Mouse (Mus musculus): ENCODE results near the gene Nfyb. TPM values are rescaled to one million over a fixed set of nuclear protein-coding genes. Genes with fewer than 3 reads are reported as not detected.

Gene Nfyb
- polyA plus RNA-seq, 1 experiment from 2014 or later, result 55.0 TPM

- Histone ChIP-seq H3K9me3 (ENCODE audit: control insufficient read depth, low read length) (no peaks in the 10 kb centered on the region), H3K4me1 (ENCODE audit: control insufficient read depth, insufficient read depth, low read length) (peaks cover 16% of the 10 kb centered on the region), H3K27ac (ENCODE audit: low read depth, low read length) (no peak overlapping the region), H3K9ac (ENCODE audit: low read depth, low read length) (no peak overlapping the region), H3K27me3 (ENCODE audit: control insufficient read depth, insufficient read depth, low read length) (no peaks in the 10 kb centered on the region), H3K4me2 (replicated peaks; ENCODE audit: low read depth, low read length) (no peak overlapping the region), H3K4me3 (ENCODE audit: low read length) (no peak overlapping the region), H3K36me3 (ENCODE audit: control insufficient read depth, insufficient read depth, low read length) (peaks cover 82% of the 10 kb centered on the region)
- no peak for ATAC-seq (ENCODE audit: low FRiP score, low TSS enrichment)
- WGBS, result 63% methylated on average over 9 of the region's 9 CpGs
Measured at GRCm38 (mm10) chr10:82757341-82757740, 6.6 kb downstream of the Nfyb start.

GRCm38 (mm10) chr10:82756466-82756865 is 7.5 kb downstream of the Nfyb start:
- Histone ChIP-seq H3K4me1 (ENCODE audit: control insufficient read depth, insufficient read depth, low read length) (peaks cover 8% of the 10 kb centered on the region; the same call in 1 of the 2 replicates), H3K36me3 (ENCODE audit: control insufficient read depth, insufficient read depth, low read length) (peaks cover 89% of the 10 kb centered on the region), H3K4me3 (ENCODE audit: low read length) (no peak overlapping the region), H3K9ac (ENCODE audit: low read depth, low read length) (no peak overlapping the region), H3K9me3 (ENCODE audit: control insufficient read depth, low read length) (no peaks in the 10 kb centered on the region), H3K4me2 (replicated peaks; ENCODE audit: low read depth, low read length) (no peak overlapping the region), H3K27me3 (ENCODE audit: control insufficient read depth, insufficient read depth, low read length) (no peaks in the 10 kb centered on the region), H3K27ac (ENCODE audit: low read depth, low read length) (no peak overlapping the region)
- no peak for ATAC-seq (ENCODE audit: low FRiP score, low TSS enrichment)
- 89% methylated on average over 9 of the region's 9 CpGs for WGBS

- Histone ChIP-seq H3K9ac (ENCODE audit: low read depth, low read length) (no peak overlapping the region), H3K27ac (ENCODE audit: low read depth, low read length) (no peak overlapping the region), H3K4me2 (replicated peaks; ENCODE audit: low read depth, low read length) (no peak overlapping the region), H3K4me1 (ENCODE audit: control insufficient read depth, insufficient read depth, low read length) (no peaks in the 10 kb centered on the region), H3K4me3 (ENCODE audit: low read length) (no peak overlapping the region), H3K9me3 (ENCODE audit: control insufficient read depth, low read length) (no peaks in the 10 kb centered on the region), H3K27me3 (ENCODE audit: control insufficient read depth, insufficient read depth, low read length) (no peaks in the 10 kb centered on the region), H3K36me3 (ENCODE audit: control insufficient read depth, insufficient read depth, low read length) (peaks cover 90% of the 10 kb centered on the region)
- 95% methylated on average over 11 of the region's 11 CpGs for WGBS
- ATAC-seq (ENCODE audit: low FRiP score, low TSS enrichment), result no peak
Measured at GRCm38 (mm10) chr10:82755213-82755890, 8.6 kb downstream of the Nfyb start.

GRCm38 (mm10) chr10:82754642-82755041 is 9.3 kb downstream of the Nfyb start:
- H3K4me1 ChIP-seq (ENCODE audit: control insufficient read depth, insufficient read depth, low read length), result no peaks in the 10 kb centered on the region
- peaks cover 90% of the 10 kb centered on the region for H3K36me3 ChIP-seq (ENCODE audit: control insufficient read depth, insufficient read depth, low read length)
- H3K4me3 ChIP-seq (ENCODE audit: low read length), result no peak overlapping the region
- H3K27ac ChIP-seq (ENCODE audit: low read depth, low read length), result no peak overlapping the region
- ATAC-seq (ENCODE audit: low FRiP score, low TSS enrichment), result no peak
- H3K9ac ChIP-seq (ENCODE audit: low read depth, low read length), result no peak overlapping the region
- no peaks in the 10 kb centered on the region for H3K27me3 ChIP-seq (ENCODE audit: control insufficient read depth, insufficient read depth, low read length)
- no peaks in the 10 kb centered on the region for H3K9me3 ChIP-seq (ENCODE audit: control insufficient read depth, low read length)
- H3K4me2 ChIP-seq (replicated peaks; ENCODE audit: low read depth, low read length), result no peak overlapping the region
- WGBS, result 96% methylated on average over 1 of the region's 1 CpGs

- no peak overlapping the region for H3K4me2 ChIP-seq (replicated peaks; ENCODE audit: low read depth, low read length)
- WGBS, result 96% methylated on average over 3 of the region's 3 CpGs
- ATAC-seq (ENCODE audit: low FRiP score, low TSS enrichment), result no peak
- H3K36me3 ChIP-seq (ENCODE audit: control insufficient read depth, insufficient read depth, low read length), result peaks cover 94% of the 10 kb centered on the region
- no peaks in the 10 kb centered on the region for H3K9me3 ChIP-seq (ENCODE audit: control insufficient read depth, low read length)
- no peak overlapping the region for H3K27ac ChIP-seq (ENCODE audit: low read depth, low read length)
- no peaks in the 10 kb centered on the region for H3K27me3 ChIP-seq (ENCODE audit: control insufficient read depth, insufficient read depth, low read length)
- H3K4me1 ChIP-seq (ENCODE audit: control insufficient read depth, insufficient read depth, low read length), result no peaks in the 10 kb centered on the region
- H3K4me3 ChIP-seq (ENCODE audit: low read length), result no peak overlapping the region
- no peak overlapping the region for H3K9ac ChIP-seq (ENCODE audit: low read depth, low read length)
Measured at GRCm38 (mm10) chr10:82752921-82753320, 11.0 kb downstream of the Nfyb start.

- H3K36me3 ChIP-seq (ENCODE audit: control insufficient read depth, insufficient read depth, low read length), result peaks cover 91% of the 10 kb centered on the region
Measured at GRCm38 (mm10) chr10:82750778-82751177, 13.2 kb downstream of the Nfyb start.

GRCm38 (mm10) chr10:82746988-82747850 is 16.7 kb downstream of the Nfyb start:
- Histone ChIP-seq H3K4me2 (replicated peaks; ENCODE audit: low read depth, low read length) (no peak overlapping the region), H3K9ac (ENCODE audit: low read depth, low read length) (no peak overlapping the region), H3K27me3 (ENCODE audit: control insufficient read depth, insufficient read depth, low read length) (no peaks in the 10 kb centered on the region), H3K36me3 (ENCODE audit: control insufficient read depth, insufficient read depth, low read length) (peaks cover 69% of the 10 kb centered on the region), H3K4me3 (ENCODE audit: low read length) (no peak overlapping the region), H3K27ac (ENCODE audit: low read depth, low read length) (no peak overlapping the region), H3K4me1 (ENCODE audit: control insufficient read depth, insufficient read depth, low read length) (no peaks in the 10 kb centered on the region), H3K9me3 (ENCODE audit: control insufficient read depth, low read length) (no peaks in the 10 kb centered on the region)
- WGBS, result 89% methylated on average over 15 of the region's 15 CpGs
- no peak for ATAC-seq (ENCODE audit: low FRiP score, low TSS enrichment)

More at GRCm38 (mm10) chr10:82750778-82751177, 13.2 kb downstream of the Nfyb start:
- Histone ChIP-seq H3K4me1 (ENCODE audit: control insufficient read depth, insufficient read depth, low read length) (no peaks in the 10 kb centered on the region), H3K4me3 (ENCODE audit: low read length) (no peak overlapping the region), H3K27me3 (ENCODE audit: control insufficient read depth, insufficient read depth, low read length) (no peaks in the 10 kb centered on the region), H3K9me3 (ENCODE audit: control insufficient read depth, low read length) (no peaks in the 10 kb centered on the region), H3K4me2 (replicated peaks; ENCODE audit: low read depth, low read length) (no peak overlapping the region), H3K27ac (ENCODE audit: low read depth, low read length) (no peak overlapping the region), H3K9ac (ENCODE audit: low read depth, low read length) (no peak overlapping the region)
- WGBS, result 82% methylated on average over 6 of the region's 6 CpGs
- ATAC-seq (ENCODE audit: low FRiP score, low TSS enrichment), result no peak

- no peaks in the 10 kb centered on the region for H3K4me1 ChIP-seq (ENCODE audit: control insufficient read depth, insufficient read depth, low read length)
- H3K4me2 ChIP-seq (replicated peaks; ENCODE audit: low read depth, low read length), result no peak overlapping the region
- no peak overlapping the region for H3K27ac ChIP-seq (ENCODE audit: low read depth, low read length)
- 89% methylated on average over 5 of the region's 5 CpGs for WGBS
- ATAC-seq (ENCODE audit: low FRiP score, low TSS enrichment), result no peak
- H3K4me3 ChIP-seq (ENCODE audit: low read length), result no peak overlapping the region
- no peaks in the 10 kb centered on the region for H3K9me3 ChIP-seq (ENCODE audit: control insufficient read depth, low read length)
- no peak overlapping the region for H3K9ac ChIP-seq (ENCODE audit: low read depth, low read length)
- H3K36me3 ChIP-seq (ENCODE audit: control insufficient read depth, insufficient read depth, low read length), result peaks cover 50% of the 10 kb centered on the region
- H3K27me3 ChIP-seq (ENCODE audit: control insufficient read depth, insufficient read depth, low read length), result no peaks in the 10 kb centered on the region
Measured at GRCm38 (mm10) chr10:82745301-82745700, 18.6 kb downstream of the Nfyb start.

- H3K27me3 ChIP-seq (ENCODE audit: control insufficient read depth, insufficient read depth, low read length), result no peaks in the 10 kb centered on the region
- ATAC-seq (ENCODE audit: low FRiP score, low TSS enrichment), result no peak
- no peaks in the 10 kb centered on the region for H3K9me3 ChIP-seq (ENCODE audit: control insufficient read depth, low read length)
- no peaks in the 10 kb centered on the region for H3K4me1 ChIP-seq (ENCODE audit: control insufficient read depth, insufficient read depth, low read length)
- H3K9ac ChIP-seq (ENCODE audit: low read depth, low read length), result no peak overlapping the region
- H3K4me3 ChIP-seq (ENCODE audit: low read length), result no peak overlapping the region
- H3K4me2 ChIP-seq (replicated peaks; ENCODE audit: low read depth, low read length), result no peak overlapping the region
- peaks cover 46% of the 10 kb centered on the region for H3K36me3 ChIP-seq (ENCODE audit: control insufficient read depth, insufficient read depth, low read length)
- 87% methylated on average over 6 of the region's 6 CpGs for WGBS
- H3K27ac ChIP-seq (ENCODE audit: low read depth, low read length), result no peak overlapping the region
Measured at GRCm38 (mm10) chr10:82744296-82744695, 19.6 kb downstream of the Nfyb start.
